Mouse (Mus musculus) A20 (cell line): ENCODE measurements around the gene Fam168a.
A peak's percentile ranks its signal among the peaks of the same experiment; 100 is the strongest.

Experiments
- DNase-seq: peaks from one replicate; pipeline ENCODE4 v3.0.0-alpha.2; 2011; ENCODE audit warnings: low read depth, low spot score

Fam168a gene

GRCm38 (mm10) chr7:100867561-100867960 lies 161.1 kb downstream of the Fam168a start:
- no peak for DNase-seq

DNA sequence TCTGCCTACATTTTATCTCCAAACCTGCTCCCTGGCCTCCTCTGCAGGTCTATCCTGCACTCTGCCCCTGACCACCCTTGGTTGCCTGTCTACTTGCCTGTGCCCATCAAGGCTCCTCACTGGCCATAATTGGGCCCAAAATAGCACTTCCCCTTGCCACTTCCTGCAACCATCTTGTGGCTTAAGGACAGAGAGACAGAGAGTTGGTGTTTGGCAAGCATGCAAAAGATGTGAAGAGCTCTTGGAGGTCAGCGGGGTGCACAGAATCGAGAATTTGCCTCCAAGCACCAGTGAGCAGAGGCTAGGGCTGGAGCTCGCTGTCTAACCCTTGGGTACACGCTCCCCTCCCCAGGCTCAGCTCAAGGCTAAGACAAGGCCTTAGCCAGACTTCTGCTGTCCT lies 162.1 kb downstream of the Fam168a start:
- DNase-seq, result peak; percentile 35

- no peak for DNase-seq
Measured at GRCm38 (mm10) chr7:100869877-100870629, 163.6 kb downstream of the Fam168a start.

DNA sequence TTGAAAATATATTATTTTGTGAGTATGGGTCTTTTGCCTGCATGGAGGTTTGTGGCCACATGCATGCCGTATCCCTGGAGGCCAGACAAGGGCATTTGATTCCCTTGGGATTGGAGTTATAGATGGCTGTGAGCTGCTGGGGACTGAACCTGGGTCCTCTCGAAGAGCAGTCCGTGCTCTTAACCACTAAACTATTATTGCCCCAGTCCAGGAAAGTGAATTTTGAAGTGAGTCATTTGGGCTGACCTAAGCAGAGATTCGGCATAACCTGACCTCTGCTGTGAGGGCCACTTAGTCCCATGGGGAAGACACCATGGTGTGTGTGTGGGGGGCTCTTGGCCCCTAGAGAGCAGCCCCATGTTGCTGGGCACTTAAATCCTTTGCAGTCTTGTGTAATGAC lies 164.9 kb downstream of the Fam168a start:
- no peak for DNase-seq

GRCm38 (mm10) chr7:100871892-100872291 lies 165.5 kb downstream of the Fam168a start:
- DNase-seq, result no peak

GRCm38 (mm10) chr7:100873197-100873596 lies 166.8 kb downstream of the Fam168a start:
- DNase-seq, result no peak

DNA sequence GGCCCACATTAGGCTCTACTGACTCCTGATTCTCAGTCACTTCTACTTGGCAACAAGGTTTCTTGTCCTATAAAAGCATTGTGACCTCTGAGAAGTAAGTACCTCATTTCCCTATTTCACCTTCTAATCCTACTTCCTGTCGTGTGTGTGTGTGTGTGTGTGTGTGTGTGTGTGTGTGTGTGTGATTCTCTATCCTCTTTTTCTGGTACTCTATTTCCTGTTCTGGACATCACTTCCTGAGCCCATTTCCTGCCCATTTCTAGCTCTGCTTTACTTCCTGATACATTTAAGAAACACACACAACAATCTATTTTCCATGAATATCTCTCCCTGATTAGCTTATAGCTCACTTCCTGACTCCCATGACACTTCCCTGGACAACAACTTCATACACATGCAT lies 169.4 kb downstream of the Fam168a start:
- no peak for DNase-seq

- DNase-seq, result no peak
Measured at GRCm38 (mm10) chr7:100876293-100876692, 169.9 kb downstream of the Fam168a start.

DNA sequence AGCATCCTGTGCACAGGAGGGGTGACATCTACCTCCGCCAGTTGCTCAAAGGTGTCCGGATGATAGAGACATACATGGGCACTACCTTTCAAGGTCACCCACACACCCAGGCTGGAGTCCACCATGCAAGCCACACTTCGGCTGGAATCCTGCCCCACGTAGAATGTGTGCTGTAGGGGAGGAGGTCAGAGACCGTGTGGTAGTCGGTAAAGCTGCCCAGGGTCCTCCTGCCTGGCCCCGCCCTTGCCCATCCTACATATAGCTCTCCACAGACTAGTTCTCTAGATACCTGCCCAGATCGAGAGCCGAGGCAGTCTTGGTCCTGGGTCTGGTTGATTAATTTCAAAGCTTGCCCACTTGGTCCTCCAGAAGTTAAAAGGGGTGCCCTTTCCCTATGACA lies 170.3 kb downstream of the Fam168a start:
- DNase-seq, result no peak

DNA sequence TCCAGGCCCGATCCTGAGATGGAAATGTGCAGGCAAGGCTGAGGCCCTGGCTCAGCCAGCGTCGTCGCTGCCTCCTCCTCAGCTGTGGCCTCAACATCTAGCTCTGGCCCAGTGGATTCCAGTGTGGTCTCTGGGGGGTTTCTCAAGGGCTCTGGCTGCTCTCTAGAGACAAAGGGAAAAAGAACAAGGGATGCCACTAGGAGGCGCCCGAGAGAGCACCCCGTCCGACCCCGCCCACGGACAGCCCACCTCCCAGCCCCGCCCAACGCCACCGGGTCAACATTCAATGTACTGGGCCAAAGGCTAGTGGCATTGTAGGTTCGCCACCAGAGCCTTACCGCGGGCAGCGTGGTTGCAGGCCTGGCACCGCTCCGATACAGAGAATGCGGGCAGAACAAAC lies 173.2 kb downstream of the Fam168a start:
- DNase-seq, result peak; percentile 68

DNA sequence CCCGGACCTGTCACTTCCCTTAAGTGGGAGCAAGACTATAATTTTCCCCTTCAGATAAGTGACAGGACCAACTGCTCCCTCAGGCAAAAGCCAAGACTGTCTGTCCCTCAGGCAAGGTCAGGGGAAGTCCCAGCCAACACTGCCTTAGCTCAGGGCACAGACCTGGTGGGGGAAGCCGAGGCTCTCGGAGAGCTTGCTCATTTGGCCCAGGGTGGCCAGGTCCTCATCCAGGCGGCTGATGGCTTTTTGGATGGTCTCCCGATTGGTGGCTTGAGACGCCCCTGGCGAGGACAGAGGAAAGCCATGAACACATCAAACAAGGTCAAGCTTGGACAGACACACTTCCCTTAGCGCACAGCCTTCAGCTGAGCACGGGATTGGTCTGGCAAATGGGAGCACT lies 175.1 kb downstream of the Fam168a start:
- no peak for DNase-seq

DNA sequence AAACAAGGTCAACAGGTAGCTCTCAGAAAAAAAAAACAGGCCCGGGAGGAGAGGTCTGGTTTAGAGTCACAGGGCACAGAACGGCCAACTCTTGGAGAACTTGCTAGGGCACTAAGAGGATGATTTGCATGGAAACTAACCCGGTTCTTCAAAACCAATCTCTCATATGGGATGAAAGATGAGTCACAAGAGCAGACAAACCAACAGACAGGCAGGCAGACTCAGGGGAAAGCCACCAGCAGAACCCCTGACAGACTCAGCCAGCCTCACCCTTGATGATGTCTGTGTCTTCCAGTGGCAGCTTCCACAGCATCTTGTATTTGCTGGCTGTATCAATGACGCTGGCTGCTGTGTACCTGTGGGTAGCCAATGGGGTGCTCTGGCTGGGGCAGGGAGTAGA lies 175.5 kb downstream of the Fam168a start:
- no peak for DNase-seq

DNA sequence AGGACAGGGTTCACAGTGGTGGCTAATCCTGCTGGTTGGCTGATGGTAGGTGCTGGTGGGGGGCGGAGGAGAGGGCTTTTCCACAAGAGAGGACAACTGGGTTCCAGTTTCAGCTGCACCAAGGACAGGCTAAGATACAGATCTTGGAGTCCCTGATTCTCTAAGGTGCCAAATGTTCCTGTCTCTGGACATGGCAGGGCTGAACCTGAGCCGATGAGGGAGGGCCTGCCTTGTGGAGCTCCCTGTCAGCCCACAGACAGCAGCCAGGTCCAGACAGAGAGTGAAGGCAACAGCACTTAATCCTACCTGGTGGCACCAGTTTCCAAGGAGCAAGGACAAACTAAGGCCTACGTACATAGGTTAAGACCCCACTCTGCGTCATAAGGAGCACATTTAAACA lies 178.0 kb downstream of the Fam168a start:
- no peak for DNase-seq

DNA sequence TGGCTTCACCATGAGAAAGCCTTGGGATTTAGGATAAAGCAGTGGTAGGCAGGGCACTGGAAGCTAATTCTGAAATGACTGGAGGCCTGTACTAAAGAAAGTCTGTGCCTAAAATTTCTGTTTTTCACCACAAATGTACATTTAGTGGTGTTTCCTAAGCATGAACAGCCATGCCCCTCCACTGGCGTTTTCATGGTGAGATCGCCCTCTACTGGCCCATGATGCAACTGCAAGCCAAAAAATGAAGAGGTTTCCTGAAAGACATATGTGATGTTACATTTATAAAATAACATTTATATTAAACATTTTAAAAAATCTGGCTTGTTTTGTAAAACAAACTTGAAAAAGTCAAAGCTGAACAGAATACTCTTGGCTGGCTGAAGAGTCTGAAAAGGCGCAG lies 180.1 kb downstream of the Fam168a start:
- peak; percentile 56 for DNase-seq
